Mouse (Mus musculus): ENCODE results near the gene Smad1.

GRCm38 (mm10) chr8:79396911-79397310 is 2.4 kb downstream of the Smad1 start:
- TF ChIP-seq POLR2A (IDR thresholded peaks at IDR 0.05; ENCODE audit: borderline replicate concordance, extremely low read depth, insufficient read depth, insufficient read length, poor library complexity, severe bottlenecking) (no peak), CTCF (IDR thresholded peaks at IDR 0.05; ENCODE audit: borderline replicate concordance, extremely low read depth, insufficient read depth, insufficient read length) (no peak)
